In genomic region chr17:5878878-5879277, GRCm38 (mm10) we compare ENCODE assay signal across 22 mouse cellular contexts.
"Had no signal": no experiment of that assay in that cellular context is flagged by ENCODE, and none has a peak within 500 bp of the region (broad histone marks: within the 10 kb centered on the region; RNA-seq: fewer than 3 reads in every experiment).

No protein-coding gene starts in this region.

- H3K9me3 ChIP-seq: heart, embryonic 12.5 days; hindbrain, embryonic 10.5 days; hindbrain, embryonic 12.5 days; intestine, embryonic 15.5 days; limb, embryonic 10.5 days; limb, embryonic 12.5 days had no signal

- H3K36me3 ChIP-seq: heart, embryonic 12.5 days; hindbrain, embryonic 10.5 days; hindbrain, embryonic 12.5 days; intestine, embryonic 15.5 days; limb, embryonic 10.5 days; limb, embryonic 12.5 days had no signal

- H3K4me1 ChIP-seq: hindbrain, embryonic 10.5 days; hindbrain, embryonic 12.5 days had no signal

- H3K27me3 ChIP-seq: heart, embryonic 12.5 days; hindbrain, embryonic 12.5 days; intestine, embryonic 15.5 days; limb, embryonic 12.5 days had no signal

- ATAC-seq: hindbrain, embryonic 16.5 days; inflammation-experienced regulatory T-cells, adult 6 months; intestine, embryonic 15.5 days; intestine, postnatal 0 days had no signal

- DNase-seq: gastrocnemius, adult 2 months; gastrocnemius, postnatal 10 days; gastrocnemius, postnatal 25 days; heart, adult 2 months; heart, postnatal 10 days; heart, postnatal 4 days; kidney, adult 18-20 months; kidney, adult 8-10 months; kidney, postnatal 10 days; kidney, postnatal 4 days; liver had no signal

- H3K4me3 ChIP-seq: gastrocnemius, adult 2 months; heart, adult 2 months; heart, embryonic 12.5 days; hindbrain, embryonic 10.5 days; hindbrain, embryonic 12.5 days; intestine, embryonic 15.5 days; layer of hippocampus, adult 2 months; left cerebral cortex, adult 2 months; limb, embryonic 10.5 days; limb, embryonic 12.5 days had no signal
